Mouse (Mus musculus): Measurements from ENCODE around the gene Olfr452. TPM values are rescaled to one million over a fixed set of nuclear protein-coding genes. Genes with fewer than 3 reads are reported as not detected.

The Olfr452 gene
- not detected for total RNA-seq (2021)
- long read RNA-seq, experiment 1, result 0 reads
- long read RNA-seq, experiment 2, result 0 reads

DNA sequence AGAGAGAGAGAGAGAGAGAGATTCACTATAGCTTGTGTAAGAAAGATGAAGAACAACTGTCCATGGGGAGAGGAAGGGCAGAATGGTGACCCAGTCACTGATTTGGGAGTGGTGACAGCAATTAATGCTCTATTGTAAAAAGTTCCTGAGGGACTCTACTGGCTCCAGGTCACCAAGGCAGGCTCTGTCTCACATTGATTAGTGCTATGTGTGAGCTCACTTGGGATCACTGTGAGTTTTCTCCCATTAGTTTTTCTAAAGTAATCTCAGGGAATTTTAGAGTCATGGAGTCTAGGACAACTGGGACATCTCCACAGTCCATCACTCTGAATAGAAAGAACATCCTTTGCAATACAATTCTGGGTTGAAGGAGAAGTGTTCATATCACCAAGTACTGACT is at the start of gene Olfr452:
TSS of gene Olfr452 (plus strand) at position 301 of the 400 bp plus-strand sequence.
- no peak for DNase-seq (ENCODE audit: low spot score in 2 of 2)

DNA sequence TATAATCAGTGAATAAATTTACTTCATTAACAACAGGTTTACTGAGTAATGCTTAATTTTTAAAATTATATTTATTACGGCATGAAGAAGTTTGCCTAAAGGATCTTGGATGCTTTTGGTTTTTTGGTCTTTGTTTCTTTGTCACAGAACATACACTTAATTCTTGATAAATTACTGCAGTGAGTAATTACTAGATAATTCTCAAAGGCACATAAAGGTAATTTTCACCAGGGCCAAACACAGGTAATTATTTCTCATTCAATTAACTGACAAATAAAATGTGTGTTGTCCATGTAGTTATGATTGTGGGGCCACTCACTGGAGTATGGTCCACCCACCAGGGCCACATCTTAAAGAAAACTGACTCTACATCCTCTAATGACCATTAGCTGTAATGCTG is 45.8 kb upstream of the Olfr452 start, which contains the start of gene Olfr453:
TSS of gene Olfr453 (plus strand) at position 301 of the 400 bp plus-strand sequence.
- no peak for DNase-seq (ENCODE audit: low spot score in 2 of 2)

DNA sequence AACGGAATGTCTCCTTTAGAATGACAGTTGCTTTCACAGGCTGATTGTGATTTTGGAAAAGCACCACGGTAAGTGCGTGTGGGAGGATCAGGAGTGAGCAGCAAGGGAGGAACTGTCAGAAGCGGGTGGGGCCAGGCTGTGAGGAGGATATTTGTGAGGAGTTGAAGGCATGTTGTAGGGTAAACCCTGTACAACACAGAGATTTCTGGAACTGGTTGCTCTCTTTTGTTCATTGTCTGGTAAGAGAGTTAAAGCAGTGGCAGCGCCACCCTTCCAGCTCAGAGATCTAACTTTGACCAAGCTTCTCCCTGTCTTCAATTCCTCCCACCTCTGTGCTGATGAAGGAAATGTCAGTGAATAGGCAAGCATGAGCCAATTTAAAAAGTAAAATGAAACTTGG is 42.6 kb upstream of the Olfr452 start:
- no peak for DNase-seq (ENCODE audit: low spot score in 2 of 2)

DNA sequence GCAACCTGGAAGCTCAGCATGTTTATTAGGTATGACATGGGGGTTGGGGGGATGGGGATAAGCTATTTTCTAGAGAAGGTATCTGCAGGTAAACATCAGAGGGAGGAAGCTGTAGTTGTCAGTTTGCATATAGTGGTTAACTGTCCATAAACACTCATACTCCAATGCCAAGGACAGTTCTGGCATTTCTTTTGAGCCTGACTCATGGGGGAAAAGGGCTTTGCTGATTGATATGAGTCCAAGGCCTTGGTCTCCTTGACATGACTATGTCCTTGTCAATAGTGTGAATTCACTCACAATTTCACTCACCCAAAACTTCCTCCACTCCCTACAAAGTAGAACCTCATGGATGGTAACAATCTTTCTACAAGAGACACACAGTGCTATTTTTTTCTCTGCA is 37.0 kb upstream of the Olfr452 start:
- no peak for DNase-seq (ENCODE audit: low spot score in 2 of 2)

DNA sequence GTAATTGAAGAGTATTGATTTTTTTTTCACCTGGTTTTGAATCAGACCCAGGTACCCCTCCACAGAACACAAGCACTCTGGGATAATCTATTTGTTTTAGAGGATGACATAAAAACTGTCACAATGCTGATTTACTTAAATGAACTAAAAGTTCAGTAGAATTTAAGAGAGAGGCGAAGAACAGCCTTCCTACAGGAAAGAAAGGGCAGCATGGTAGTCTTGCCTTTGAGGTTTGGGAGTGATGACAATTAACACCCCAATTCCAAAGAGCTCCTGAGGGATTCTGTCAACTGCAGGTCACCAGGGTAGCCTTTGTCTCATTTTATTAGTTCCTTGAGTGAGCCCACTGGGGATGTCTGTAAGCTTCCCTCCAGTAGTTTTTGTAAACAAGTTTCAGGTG is 28.8 kb upstream of the Olfr452 start, which contains the start of gene Olfr38:
TSS of gene Olfr38 (plus strand) at position 301 of the 400 bp plus-strand sequence.
- DNase-seq (ENCODE audit: low spot score in 2 of 2), result no peak

DNA sequence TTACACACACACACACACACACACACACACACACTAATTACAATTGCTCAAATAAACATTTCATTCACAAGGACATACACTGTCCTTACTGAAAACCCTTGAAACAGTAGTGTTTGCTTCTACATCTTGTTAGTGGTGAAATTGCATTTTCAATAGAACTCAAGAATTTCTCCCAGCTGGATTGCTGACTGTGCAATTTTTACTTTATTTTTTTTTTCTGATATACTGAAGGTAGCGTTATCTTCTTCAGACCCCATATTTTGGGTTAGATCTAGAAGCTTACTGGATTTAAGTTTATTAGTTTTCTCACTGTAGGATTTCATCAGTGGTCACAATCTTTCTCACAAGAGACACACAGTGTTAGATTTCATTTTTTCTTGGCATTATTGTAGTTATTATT is 7.8 kb upstream of the Olfr452 start:
- DNase-seq (ENCODE audit: low spot score in 2 of 2), result no peak

DNA sequence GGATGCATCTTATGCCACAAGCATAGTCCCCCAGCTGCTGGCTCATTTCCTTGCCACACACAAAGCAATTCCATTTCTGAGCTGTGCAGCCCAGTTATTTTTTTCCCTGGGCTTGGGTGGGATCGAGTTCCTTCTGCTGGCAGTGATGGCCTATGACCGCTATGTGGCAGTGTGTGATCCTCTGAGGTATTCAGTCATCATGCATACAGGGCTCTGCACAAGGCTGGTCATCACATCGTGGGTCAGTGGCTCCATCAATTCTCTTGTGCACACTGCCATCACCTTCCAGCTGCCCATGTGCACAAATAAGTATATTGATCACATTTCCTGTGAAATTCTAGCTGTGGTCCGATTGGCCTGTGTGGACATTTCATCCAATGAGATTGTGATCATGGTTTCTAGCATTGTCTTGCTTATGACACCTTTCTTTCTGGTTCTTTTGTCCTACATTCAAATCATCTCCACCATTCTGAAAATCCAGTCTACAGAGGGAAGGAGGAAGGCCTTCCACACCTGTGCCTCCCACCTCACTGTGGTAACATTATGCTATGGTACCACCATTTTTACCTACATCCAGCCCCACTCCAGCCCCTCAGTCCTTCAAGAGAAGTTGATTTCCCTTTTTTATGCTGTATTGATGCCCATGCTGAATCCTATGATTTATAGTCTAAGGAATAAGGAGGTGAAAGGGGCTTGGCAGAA is 5.5 kb downstream of the Olfr452 start:
- no peak for DNase-seq (ENCODE audit: low spot score in 2 of 2)

DNA sequence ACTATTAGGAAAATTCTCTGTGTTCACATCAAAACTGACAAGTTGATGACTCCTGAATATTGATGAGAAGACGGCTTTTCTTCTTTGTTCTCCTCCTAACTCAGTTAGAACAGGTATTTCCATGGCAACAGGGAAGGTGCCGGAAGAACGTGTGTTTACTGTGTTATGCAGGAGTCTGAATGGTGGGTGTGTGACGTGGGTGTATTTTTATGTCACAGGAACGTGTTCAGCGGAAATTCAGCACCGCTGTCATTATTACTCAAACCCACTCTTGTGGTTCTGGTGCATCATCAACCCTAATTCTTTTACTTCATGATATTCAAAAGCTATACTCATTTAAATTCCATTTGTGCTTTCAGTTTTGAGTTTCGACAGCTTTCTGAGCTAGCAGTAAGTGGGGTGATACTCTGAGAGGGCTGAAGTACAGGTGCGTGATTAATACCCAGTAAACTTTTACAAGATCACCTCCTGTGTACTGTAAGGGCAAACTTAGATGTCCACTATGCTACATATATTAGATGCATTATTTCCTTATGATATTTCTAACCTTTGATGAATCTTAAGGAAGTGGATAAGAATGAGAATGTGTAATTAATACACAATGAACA is 6.2 kb downstream of the Olfr452 start:
- no peak for DNase-seq (ENCODE audit: low spot score in 2 of 2)

DNA sequence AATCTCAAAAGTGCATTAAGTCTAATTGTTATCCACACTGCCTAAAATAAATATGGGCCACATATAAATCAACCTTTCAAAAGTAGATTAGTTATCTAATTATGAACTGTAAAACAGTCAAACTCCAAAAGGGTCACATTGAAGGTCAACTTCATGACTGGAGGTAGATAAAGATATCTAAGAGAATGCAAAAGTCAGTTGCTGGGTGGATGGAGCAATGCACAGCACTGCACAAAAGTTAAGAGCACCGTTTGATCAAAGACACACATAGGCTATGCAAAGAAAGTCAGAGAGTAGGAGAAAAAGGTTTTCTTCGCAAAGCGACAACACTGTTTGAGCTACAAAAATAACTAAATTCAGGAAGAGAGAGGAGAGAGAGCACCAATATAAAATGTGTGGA is 10.1 kb downstream of the Olfr452 start:
- DNase-seq (ENCODE audit: low spot score in 2 of 2), result no peak

DNA sequence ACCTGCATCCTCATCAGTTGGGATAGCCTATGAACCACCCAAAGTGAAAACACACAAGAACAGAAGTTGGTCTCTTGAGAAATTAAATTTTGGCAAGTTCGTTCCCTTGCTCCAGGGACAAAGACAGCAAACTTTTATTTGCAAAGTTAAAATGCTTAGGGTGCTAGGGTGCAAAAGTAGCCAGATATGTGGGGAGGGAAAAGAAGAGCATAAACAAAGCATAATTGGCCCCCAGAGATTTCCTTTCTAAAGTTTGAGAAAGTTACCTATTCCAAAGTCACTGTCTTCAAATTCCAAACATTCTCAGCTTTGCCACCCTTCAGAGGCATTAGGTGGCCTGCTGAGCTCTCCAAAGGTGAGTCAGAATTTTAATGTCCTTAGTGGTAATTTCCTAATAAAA is 26.7 kb downstream of the Olfr452 start, which contains the start of gene Olfr450:
TSS of gene Olfr450 (plus strand) at position 301 of the 400 bp plus-strand sequence.
- no peak for DNase-seq (ENCODE audit: low spot score in 2 of 2)

DNA sequence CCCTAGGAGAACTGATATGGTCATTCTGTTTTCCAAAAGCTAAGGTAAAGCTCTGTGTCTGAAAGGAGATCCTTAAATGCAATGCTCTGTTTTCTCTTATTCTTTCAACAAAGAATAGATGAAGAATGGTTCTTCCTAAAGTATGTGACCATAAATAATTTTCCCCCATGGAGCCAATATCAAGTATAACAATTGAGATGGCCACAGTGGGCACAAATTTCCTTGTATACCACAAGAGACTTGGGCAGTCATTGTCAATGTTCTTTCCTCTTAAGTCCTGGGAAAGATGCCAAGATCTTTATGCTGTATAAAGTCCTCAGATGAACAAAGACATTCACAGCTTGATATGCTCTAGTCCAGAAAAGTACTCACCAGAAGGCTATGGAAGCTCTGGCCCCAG is 49.2 kb downstream of the Olfr452 start, which contains the start of gene Olfr449:
TSS of gene Olfr449 (plus strand) at position 301 of the 400 bp plus-strand sequence.
- no peak for DNase-seq (ENCODE audit: low spot score in 2 of 2)

Other genes with a start within 250 kb of the Olfr452 start
- not detected for gene Olfr455, start 237.5 kb upstream of the Olfr452 start, total RNA-seq (2021)
- not detected for gene Tcaf3, start 187.4 kb upstream of the Olfr452 start, total RNA-seq (2021)
- gene Tcaf2, start 139.8 kb upstream of the Olfr452 start, total RNA-seq (2021), result 10 to 100 TPM; 11.7 to 12.3 TPM
- 10 to 100 TPM; 54.5 to 54.8 TPM for gene Tcaf1, start 75.0 kb upstream of the Olfr452 start, total RNA-seq (2021)
- not detected for gene Olfr453, start 45.7 kb upstream of the Olfr452 start, total RNA-seq (2021)
- gene Olfr38, start 28.7 kb upstream of the Olfr452 start, total RNA-seq (2021), result not detected
- not detected for gene Olfr450, start 26.8 kb downstream of the Olfr452 start, total RNA-seq (2021)
- not detected for gene Olfr449, start 49.3 kb downstream of the Olfr452 start, total RNA-seq (2021)
- not detected for gene Olfr448, start 105.3 kb downstream of the Olfr452 start, total RNA-seq (2021)
- not detected for gene Olfr447, start 123.8 kb downstream of the Olfr452 start, total RNA-seq (2021)
- not detected for gene Olfr446, start 136.3 kb downstream of the Olfr452 start, total RNA-seq (2021)
- gene Olfr444, start 164.0 kb downstream of the Olfr452 start, total RNA-seq (2021), result not detected

Data from gastrocnemius, postnatal 4 days (tissue).